In the genomic region with DNA sequence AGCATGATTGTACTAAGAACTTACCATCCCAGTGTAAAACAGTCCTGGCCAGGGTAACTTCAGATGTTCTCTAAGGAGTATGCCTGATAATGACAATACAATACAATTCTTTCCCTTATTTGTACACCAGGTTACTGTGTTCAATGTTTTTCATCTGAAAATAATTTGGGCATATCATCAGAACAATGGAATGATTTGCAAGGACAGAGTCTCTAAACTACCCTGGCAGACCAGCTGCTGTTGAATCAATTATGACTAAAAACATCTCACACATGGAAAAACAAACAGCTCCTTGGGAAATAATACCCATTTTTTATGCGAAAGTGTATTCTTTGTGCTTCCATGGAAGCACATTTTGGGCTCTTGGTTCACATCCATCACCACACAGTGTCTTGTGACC, we compare ENCODE assay signal across 23 mouse cellular contexts.
A peak's percentile ranks its signal among the peaks of the same experiment; 100 is the strongest.
DNase-seq lines count a peak whose midpoint lies in the region; TF ChIP-seq lines count a peak whose summit lies in the region.
"Had no signal": no experiment of that assay in that cellular context is flagged by ENCODE, and none has a peak within 500 bp of the region (broad histone marks: within the 10 kb centered on the region; RNA-seq: fewer than 3 reads in every experiment).

No protein-coding gene starts in this region.

- peak overlapping the region; percentile 41 for H3K27ac ChIP-seq in heart, adult 2 months
- peak overlapping the region; percentile 95 for H3K27ac ChIP-seq in brown adipose tissue, adult 24 weeks (replicated peaks; ENCODE audit: low read depth, low read length)
- H3K27ac ChIP-seq: embryonic facial prominence, embryonic 13.5 days; embryonic facial prominence, embryonic 15.5 days; forebrain, embryonic 10.5 days; forebrain, embryonic 12.5 days had no signal

- TF ChIP-seq EP300 in heart, adult 2 months (IDR thresholded peaks at IDR 0.05; ENCODE audit: insufficient read depth, low read depth, low read length), result no peak

- no peaks in the 10 kb centered on the region for H3K79me2 ChIP-seq in heart, adult 2 months (replicated peaks; ENCODE audit: control insufficient read depth, insufficient read depth, low read length)

- H3K36me3 ChIP-seq in heart, adult 2 months (ENCODE audit: control insufficient read depth, insufficient read depth, low read length), result no peaks in the 10 kb centered on the region
- H3K36me3 ChIP-seq: embryonic facial prominence, embryonic 13.5 days; embryonic facial prominence, embryonic 15.5 days; forebrain, embryonic 10.5 days; forebrain, embryonic 12.5 days had no signal

- no peaks in the 10 kb centered on the region for H3K27me3 ChIP-seq in heart, adult 2 months (ENCODE audit: control insufficient read depth, insufficient read depth, low read length)
- H3K27me3 ChIP-seq: embryonic facial prominence, embryonic 13.5 days; embryonic facial prominence, embryonic 15.5 days; forebrain, embryonic 12.5 days; Patski had no signal

- no peak for TF ChIP-seq POLR2A in heart, adult 2 months (IDR thresholded peaks at IDR 0.05; ENCODE audit: insufficient read depth, low read depth, low read length)

- 58% methylated on average over 1 of the region's 1 CpGs for WGBS in heart, adult 2 months

- TF ChIP-seq CTCF in heart, adult 2 months (IDR thresholded peaks at IDR 0.05), result no peak

- H3K4me3 ChIP-seq in heart, adult 2 months, result no peak overlapping the region
- H3K4me3 ChIP-seq in brown adipose tissue, adult 24 weeks (ENCODE audit: insufficient read depth, low read depth, low read length), result no peak overlapping the region
- H3K4me3 ChIP-seq: embryonic facial prominence, embryonic 13.5 days; embryonic facial prominence, embryonic 15.5 days; erythroblast, embryonic 14.5 days; forebrain, embryonic 10.5 days; forebrain, embryonic 12.5 days had no signal

- H3K4me1 ChIP-seq in heart, adult 2 months (ENCODE audit: control insufficient read depth, insufficient read depth, low read length), result peaks cover 2% of the 10 kb centered on the region; the same call in 1 of the 2 replicates
- H3K4me1 ChIP-seq in brown adipose tissue, adult 24 weeks (ENCODE audit: control insufficient read depth, insufficient read depth, insufficient read length, low read length), result peaks cover 5% of the 10 kb centered on the region; the same call in 1 of the 2 replicates
- H3K4me1 ChIP-seq: embryonic facial prominence, embryonic 15.5 days; forebrain, embryonic 10.5 days; forebrain, embryonic 12.5 days had no signal

- no peak overlapping the region for H3K9ac ChIP-seq in heart, adult 2 months (ENCODE audit: low read depth, low read length)
- H3K9ac ChIP-seq: embryonic facial prominence, embryonic 13.5 days; embryonic facial prominence, embryonic 15.5 days; forebrain, embryonic 12.5 days had no signal

- DNase-seq in heart, adult 2 months, result no peak
- no peak for DNase-seq in heart, postnatal 4 days
- DNase-seq in retina, postnatal 1 day, result peak; percentile 27
- no peak for DNase-seq in retina, embryonic 14.5 days (ENCODE audit: low spot score)
- DNase-seq in kidney, postnatal 36 days, result no peak
- no peak for DNase-seq in natural killer cell, adult 2 months (ENCODE audit: low spot score in 2 of 2)
- DNase-seq: adrenal gland, adult 8-10 months; adrenal gland, postnatal 14 days; adrenal gland, postnatal 36 days; cerebellum, adult 11 months; cerebellum, adult 18-20 months; cerebellum, adult 8-10 months; cerebellum, adult 9-11 months; cerebellum, postnatal 14 days; cerebellum, postnatal 36 days; embryo, embryonic 11 days had no signal

- intact Hi-C loops in heart, adult 2 months (cut with DNase I), result no loop called here
